Mouse (Mus musculus) erythroid progenitor cell, adult 5-6 weeks (primary cell): Measurements from ENCODE around the gene Emc4. TPM values are rescaled to one million over a fixed set of nuclear protein-coding genes. Genes with fewer than 3 reads are reported as not detected.

ENCODE experiments used
- ATAC-seq: replicated peaks from 2 replicates; pipeline ENCODE4 v1.8.0; 2016; ENCODE audit warnings: moderate number of reproducible peaks, mild to moderate bottlenecking, moderate TSS enrichment, inconsistent platforms; ENCODE audit not compliant: poor library complexity, low FRiP score, severe bottlenecking
- total RNA-seq, 2 experiments: library from RNA; stranded (forward) in 1 of 2; stranded (reverse) in 1 of 2; fragments of 150-400 nt in 1 of 2; fragments of 186-747, 209-891 nt in 1 of 2; gene quantifications; 2 replicates each; pipeline versions ENCODE4 v1.2.3 to v1.2.4; 2015 to 2017; ENCODE audit warnings: low replicate concordance in 2 of 2

The Emc4 gene
- total RNA-seq (2015; ENCODE audit: low replicate concordance) = 23.5 and 30.3 TPM in 2 replicates
- total RNA-seq (2017; ENCODE audit: low replicate concordance) = 9.9 and 11.3 TPM in 2 replicates

DNA sequence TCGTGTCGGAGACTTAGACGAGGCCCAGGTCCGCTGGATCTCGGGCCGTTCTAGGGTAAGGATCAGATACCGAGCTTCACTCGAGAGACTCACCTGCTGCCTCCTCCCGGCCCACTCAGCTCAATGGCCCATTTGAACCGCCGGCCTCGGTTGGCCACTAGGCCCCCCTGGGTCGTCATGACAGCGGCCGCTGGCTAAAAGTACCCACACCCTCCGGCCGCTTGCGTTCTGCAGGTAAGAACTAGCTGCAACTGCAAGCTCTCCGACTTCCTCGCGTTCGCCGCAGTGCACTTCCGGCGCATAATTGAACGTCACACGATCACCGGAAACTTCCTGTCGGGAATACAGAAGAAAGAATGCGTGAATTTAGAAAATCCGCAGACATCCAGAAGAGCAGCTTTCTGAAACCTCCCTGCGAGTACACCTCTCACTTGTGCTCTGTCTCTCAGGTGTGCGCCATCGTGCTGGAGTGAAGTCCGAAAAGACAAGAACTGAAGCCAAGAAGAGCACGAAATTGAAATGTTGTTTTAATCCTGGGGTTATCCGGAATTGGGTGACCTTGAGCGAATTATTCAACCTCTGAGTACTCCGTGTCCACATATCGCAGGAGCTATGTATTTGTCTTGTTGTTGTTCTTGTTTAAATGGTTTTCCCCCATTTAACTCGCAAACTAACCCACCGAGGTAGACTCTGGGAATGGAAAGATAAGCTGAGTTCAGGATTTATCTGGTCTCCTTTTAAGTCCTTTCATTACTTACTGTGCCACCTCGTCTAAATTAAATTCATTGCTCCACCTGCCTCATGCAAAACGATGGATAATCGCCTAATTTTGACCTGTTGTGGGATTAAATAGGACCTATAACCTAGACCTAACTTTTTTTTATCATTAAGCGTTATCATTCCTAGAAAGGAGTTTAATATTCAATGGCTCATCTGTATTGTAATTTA, at the start of gene Emc4:
Emc4 (minus strand) TSS at position 302 of the 948 bp plus-strand sequence.
- ATAC-seq = peak; percentile 95

DNA sequence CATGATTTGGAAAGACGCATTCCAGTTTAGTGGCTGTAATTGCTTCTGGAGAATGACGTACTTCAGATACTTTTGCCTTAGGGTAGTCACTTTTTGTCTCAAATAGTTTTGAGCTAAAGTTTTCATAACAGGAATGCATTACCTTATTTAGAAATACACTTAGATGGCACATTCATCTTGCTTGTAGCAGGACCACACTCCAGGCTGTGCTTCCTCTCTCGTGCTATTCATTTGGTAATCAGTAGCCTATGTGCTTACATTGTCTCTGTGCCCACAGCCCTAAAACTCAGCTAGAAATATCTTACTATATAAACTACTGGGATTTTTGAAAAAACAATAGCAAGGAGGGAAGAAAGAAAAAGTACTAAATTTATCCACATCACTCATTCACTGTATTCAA, 39.2 kb upstream of the Emc4 start:
- ATAC-seq = no peak

DNA sequence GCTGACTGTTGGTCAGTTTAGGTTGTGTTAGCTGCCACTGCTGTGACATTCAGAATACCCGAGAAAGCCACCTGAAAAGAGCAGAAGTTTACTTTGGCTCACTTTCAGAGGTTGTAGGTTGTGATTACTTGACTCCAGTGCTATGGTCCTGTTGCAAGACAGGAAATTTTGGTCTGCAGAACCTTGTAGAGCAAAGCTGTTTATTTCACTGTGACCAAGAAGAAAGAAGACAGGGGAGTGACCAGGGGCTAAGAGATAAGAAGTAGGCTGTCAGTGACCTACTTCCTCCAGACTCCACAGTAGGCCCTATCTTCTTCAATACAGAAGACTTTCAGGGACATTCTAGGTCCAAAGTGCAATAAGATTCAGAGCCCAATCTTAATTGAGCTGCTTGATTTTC, 28.8 kb upstream of the Emc4 start:
- ATAC-seq = no peak

DNA sequence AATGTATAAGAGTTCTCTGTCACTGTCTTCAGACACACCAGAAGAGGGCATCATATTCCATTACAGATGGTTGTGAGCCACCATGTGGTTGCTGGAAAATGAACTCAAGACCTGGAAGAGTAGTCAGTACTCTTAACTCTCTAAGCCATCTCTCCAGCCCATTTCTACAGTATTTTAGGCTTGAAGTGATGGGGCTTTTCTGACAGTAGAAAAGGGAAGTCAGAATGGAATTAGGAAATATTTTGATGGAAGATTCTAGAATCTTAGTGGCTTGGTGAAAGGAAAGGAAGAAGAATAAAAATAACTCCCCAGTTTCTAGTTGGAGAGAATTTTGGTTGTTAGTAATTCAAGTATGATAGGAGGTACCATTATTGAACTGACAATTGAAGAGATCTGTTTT, 26.1 kb upstream of the Emc4 start:
- ATAC-seq = no peak

DNA sequence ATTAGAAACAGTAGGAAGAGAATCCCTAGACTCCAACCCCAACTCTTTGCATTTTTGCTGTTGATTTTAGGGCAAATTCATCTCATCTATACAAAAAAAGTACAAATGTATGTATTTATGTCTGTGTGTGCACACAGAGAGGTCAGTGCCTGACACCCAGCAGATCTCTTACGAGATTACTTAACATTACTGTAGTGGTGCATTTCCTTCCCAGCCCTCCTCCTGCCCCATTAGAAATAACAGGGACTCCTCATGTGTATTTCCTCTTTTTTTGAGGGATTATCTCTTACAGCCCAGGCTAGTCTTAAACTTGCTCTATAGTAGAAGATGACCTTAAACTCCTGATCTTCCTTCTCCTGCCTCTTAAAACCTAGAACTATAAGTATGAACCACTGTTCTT, 24.9 kb upstream of the Emc4 start:
- ATAC-seq = no peak

DNA sequence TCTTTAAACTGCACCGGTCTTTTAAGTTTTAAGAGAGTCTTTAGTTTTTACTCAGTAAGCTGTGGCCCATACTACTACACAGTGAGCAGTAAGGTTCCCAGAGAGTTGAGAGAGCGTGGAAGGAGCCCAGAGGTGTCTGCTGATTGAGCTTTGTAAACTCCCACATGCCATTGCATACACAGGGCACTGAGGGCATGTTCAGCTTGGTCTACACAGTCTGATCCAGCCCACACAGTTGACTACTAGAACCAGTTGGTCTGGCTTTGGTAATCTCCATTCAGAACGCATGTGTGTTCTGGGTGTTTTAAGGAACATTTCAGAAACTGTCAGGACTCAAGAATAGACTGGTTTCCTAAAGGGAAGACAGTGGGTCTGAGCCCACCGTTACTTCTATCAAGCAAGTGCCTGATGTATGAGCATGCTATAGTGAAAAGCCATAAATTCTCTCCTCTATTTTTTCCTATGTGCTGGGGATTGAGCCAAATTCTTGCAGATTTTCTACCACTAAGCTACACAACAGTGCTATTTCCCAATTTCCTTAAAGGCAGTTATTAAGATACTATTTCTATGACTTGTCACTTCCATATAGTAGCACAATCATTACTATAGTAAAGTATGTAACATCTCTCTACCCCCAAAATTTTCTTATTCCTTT, 23.6 kb upstream of the Emc4 start:
- ATAC-seq = no peak

DNA sequence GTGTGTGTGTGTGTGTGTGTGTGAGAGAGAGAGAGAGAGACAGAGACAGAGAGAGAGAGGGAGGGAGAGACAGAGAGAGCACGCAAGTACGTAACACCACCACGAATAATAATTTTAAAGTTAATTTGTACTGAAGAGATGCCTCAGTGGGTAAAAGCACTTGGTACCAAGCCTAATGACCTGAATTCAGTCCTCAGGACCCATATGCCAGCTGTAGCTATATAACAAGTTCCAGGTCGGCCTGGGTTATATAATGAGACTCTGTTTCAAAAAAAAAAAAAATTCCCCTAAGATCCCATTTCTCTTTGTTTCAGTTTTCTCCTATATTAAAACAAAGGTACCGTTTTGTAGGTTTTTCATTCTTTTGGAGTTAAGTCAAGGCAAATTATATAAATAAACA, 23.0 kb upstream of the Emc4 start:
- ATAC-seq = no peak

DNA sequence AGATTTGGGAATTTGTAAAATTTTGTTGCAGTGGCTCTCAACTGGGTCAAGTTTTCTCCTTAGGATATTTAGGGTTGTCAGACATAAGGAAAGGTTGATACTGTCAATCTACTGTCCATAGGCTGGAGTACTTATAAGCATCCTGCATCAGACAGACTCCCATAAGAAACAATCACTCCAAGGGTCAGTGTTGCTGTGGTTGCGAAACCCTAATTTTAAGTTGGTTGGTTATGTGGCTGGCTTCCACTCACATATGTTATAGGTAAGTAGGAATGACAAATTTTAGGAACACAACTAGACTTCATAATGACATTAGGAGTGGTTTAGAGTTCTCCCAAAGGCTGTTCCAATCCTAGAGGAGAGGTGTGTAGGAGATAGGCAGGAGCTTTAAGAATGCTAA, 13.4 kb upstream of the Emc4 start:
- ATAC-seq = no peak

DNA sequence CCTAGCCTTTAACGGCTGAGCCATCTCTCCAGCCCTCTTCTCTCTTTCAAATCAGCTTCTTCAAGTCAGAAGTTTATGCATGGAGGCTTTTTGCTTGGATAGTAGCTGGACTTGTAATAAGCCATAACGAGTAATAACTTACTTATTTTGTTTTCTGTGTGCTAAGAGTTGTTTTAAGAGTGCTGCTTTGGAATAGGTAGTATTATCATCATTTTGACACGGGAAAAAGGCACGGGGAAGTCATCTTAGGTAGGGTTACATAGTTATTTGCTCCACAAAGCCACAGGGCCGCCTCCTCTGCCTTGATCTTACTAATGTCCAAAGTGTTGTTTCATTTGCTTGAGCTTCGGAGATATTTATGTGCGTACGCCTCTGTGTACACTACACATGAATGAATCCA, 12.3 kb upstream of the Emc4 start:
- ATAC-seq = no peak

DNA sequence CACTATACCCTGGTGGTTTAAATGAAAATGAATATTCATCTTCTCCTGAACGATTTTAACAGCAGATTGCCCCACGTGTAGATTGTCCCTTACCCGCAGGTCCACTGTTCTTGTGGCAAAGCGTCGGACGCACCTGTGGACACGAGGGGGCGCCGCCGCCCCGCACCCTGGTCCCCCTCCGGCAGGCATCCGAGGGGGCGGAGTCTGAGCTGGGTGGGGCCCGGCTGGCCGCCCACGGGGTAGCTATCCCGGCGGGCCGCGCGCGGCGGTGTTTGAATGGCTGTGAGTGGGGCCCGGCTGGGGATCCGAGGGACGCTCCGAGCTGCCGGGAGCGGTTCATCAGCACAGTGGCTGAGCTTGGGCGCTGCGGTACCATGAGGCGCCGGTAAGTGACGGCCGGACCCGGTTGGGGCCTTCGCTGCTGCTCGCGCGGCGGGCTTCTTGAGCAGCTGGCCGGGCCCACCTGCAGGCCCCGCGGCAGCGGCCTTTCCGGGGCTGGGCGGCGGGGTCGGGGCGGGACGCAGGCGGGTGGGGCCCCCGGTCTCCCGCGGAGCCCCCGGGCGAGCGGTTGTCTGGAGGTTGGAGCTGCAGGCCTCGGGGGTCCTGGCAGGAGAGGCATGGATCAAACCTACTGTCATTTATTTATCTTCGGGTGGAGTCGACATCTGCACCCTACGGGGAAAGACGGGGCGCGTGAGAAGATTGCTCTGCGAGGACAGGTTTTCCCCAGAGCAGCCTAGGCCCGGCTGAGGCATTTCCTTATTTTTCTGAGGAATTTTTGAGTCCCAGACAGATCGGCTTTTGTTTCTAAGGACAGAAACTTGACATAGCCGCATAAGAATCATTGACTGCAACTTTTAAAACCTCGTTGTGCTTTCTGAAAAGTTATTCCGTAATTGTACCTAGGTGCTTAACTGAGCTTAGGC, 11.4 kb upstream of the Emc4 start, which contains the start of gene Katnbl1:
Katnbl1 (plus strand) TSS at position 239 of the 926 bp plus-strand sequence.
- peak; percentile 97 for ATAC-seq

DNA sequence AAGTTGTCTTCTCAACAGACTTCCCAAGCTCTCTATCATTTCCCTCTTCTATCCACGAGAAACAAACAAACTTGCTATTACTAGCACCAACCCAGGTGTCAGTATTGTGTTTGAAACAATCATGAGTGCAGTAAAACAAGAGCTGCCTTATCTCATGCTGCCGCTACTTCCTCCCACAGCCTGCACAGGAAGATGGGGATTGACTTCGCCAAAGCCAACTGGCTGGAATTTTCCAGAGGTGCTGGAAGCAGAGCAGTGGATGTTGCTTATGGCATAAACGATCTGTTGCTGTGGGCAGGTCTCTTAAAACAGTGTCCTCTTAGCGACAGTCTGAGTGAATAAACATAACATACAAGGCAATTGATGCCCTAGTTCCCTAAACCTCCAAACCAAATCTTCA, 6.8 kb upstream of the Emc4 start:
- no peak for ATAC-seq

DNA sequence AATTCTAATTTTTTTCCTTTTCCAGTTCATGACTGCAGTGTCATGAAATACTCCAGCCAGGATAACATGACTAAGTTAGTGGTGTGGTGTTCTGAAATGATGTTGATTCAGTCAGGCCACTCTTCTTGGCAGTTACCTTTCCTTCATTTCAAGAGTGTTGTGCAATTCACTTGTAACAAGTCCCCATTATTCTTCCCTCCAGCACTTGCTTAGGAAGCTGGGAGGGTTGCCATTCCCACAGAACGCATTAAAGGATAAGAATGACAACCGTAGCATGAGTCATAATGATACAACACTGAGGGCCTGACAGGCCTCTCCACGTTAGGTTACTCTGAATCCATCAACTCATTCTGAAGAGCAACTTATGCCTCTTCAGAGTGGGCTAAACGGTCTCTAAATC, 5.3 kb upstream of the Emc4 start:
- no peak for ATAC-seq

DNA sequence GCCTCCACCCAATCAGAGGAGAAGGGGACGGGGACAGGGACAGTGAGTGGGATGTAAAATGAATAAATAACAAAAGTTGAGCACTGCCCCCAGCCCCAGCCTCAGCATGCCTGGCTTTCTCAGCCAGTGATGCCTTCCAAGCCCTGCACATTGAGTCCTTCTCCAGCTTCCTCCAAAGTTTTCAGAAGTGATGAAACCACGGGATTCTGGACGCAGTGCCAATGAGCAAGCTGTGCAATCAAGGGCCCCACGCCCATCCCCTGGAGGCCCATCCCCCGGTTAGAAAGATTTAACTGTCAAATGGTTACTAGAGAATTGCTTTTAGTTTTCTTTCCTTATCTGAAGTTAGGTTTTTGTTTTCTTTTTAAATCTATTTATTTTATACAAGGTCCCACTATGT, 2.1 kb upstream of the Emc4 start:
- ATAC-seq = no peak

DNA sequence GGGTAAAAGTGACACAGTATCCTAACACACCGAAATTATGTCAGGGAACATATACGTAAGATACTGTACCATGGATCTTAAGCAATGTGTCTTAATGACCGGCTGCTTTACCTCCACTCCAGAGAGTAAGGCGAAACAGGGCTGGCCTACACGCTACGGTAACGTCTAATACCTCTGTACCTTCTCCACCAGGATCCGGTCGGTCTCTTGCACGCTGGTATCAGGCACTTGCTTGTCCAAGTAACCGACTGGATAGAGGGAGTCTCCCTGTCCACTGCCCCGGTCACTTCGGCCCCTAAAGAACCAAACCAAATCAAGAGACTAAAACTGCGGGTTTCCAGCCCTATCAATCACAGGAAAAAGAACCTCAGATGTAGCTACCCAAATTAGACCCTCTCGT, 605 bp downstream of the Emc4 start:
- ATAC-seq = peak; percentile 58

DNA sequence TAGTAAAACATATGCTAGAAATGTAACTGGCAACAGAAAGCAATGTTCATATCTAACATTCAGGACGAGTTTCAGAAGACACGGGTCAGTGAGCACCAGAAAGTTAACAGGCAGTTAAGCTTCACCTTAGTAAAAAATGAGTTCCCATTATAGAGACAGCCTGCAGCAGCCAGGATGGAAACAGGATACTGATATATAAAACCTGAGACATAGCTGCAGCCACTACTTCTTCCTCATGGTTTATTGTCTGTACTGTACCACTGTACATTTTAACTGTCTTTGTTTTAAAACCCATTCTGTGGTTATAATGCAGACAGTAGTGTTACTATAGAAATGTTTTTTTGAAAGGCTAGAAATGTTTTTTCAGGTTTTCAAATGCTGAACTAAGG, 7.1 kb downstream of the Emc4 start:
- ATAC-seq = no peak

DNA sequence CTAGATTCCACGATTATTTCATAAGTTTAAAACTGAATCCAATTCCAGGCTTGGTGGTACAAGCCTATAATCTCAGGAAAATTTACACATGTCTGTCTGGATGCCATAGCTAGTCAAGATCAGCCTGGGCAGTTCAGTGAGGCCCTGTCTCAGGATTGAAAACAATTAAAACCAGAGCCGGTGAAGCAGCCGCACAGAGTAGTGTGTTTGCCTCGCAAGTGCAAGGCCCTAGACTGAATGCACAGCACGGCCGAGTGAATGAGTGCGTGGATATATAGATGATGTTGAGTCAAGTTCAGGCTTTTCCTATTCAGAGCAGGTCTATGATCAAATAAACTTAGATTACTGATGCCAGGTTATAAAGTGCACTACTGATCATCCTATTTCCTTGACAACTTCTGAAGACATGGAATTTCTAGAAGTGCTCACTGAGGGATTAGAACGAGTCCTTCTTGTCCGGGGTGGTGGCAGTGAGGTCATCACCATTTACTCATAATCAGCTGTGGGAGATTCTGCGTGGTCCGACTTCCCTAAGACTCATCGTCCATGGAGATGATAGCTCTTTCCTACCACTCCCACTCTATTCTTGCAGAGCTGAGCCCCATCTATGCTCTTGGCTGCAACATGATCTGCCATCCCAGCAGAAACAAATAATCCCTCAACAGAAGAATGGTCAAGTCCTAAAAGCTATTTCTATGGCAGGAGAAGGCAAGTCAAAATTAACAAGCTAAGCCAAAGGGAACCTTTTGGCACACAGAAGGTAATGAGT, 7.6 kb downstream of the Emc4 start:
- ATAC-seq = no peak

DNA sequence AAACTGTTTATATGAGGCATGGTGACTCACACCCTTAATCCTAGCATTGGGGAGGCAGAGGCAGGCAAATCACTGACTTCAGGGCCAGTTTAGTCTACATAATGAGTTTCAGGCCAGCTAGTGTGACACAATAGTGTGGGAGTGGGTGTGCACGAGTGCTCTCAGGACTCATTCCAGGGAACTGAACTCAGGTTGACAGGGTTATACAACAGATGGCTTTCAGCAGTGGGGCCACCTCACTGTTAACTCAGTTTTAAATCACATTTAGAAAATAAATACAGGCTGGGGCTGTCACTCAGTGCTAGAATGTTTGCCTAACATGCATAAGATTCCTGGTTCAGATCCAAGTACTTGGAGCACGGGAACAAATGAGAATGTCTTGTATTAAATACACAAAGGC, 8.2 kb downstream of the Emc4 start:
- ATAC-seq = no peak

DNA sequence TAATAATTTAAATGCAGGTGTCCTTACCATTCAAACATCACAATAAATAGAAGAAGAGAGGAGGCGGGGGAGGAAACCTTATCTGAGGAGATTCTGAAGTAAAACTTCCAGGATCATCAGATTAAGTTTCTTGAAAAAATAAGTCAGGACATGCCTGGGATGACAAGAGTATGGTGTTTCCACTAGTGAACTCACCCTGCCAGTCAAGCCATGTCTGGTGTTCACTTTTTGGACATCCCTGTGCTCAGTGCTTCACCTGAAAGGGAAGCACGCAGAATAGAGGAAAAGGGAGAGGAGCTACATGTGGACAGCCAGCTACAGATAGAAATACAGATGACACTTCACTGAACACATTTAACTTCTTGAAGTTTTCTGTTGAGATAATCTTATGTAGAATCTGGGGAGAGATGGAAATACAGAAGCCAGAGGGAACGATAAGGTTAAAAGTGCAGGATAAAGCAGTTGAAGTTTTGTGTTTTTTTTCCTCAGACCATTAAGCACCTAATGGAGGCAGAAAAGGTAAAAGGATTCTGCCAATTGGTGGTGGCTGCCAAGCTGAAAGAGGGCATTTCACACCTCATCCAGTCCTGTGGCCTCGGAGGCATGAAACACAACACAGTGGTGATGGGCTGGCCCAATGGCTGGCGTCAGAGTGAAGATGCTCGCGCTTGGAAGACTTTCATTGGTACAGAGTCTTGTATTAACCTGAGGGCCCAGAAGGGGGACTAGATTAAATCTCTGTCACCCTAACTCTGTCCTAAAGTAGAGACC, 14.0 kb downstream of the Emc4 start:
- no peak for ATAC-seq

DNA sequence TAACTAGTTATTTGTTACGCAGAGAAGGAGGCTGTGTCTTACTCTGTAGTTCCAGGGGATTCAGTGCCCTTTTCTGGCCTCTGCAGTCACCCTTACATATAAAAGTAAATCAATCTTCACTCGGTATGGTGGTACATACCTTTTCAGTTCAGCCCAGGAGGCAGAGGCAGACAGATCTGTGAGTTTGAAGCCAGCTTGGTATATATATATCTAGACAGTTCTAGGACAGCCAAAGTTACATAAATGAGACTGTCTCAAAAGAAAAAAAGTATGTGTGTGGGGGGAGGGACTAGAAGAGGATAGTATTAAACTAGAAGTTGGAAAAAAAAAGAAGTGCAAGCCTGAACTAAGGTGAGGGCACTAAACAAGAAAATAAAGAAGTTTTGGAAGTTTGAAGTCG, 19.6 kb downstream of the Emc4 start:
- ATAC-seq = no peak
